Mouse (Mus musculus) skeletal muscle tissue, adult 2 months (tissue): ENCODE results near the gene Ctso.

Experiments
- DNase-seq: peaks from one replicate; pipeline ENCODE4 v3.0.0-alpha.2; 2012; ENCODE audit warnings: low read depth, low spot score

Ctso gene

DNA sequence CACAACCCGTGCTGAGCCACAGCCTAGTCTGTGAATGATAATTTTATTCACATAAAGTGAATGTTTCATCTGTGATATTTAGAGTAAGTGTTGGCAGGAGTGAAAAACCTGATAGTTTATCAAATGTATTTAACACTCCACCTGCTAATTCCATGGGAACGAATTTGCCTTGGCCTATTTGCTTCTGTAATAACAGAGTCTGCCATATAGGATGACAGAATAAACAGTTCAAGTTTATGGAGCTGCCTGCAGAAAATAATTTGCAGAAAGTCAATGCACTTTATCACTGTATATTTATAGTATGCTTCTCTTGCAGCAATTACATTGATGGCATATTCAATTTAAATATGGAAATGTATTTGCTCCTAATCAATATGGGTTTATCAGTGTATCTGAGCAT lies 19.4 kb downstream of the Ctso start:
- DNase-seq: no peak

DNA sequence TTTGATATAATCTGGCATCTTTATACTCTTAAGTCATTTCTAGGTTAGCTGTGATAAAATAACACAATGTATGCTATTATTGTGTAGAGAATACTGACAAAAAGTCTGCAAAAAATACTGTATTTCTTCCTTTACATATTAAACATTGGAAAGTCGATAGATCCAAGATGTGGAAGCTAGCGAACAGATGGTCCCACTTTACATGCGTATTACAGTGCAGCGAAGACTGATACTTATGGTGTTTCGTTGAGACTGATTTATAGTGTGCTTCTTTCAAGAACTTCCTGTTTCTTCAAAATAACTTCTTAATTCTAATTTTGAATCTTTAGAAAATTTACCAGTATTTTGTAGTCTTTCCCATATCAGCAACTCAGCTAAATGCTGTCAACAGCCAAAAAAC lies 25.1 kb downstream of the Ctso start:
- no peak for DNase-seq

DNA sequence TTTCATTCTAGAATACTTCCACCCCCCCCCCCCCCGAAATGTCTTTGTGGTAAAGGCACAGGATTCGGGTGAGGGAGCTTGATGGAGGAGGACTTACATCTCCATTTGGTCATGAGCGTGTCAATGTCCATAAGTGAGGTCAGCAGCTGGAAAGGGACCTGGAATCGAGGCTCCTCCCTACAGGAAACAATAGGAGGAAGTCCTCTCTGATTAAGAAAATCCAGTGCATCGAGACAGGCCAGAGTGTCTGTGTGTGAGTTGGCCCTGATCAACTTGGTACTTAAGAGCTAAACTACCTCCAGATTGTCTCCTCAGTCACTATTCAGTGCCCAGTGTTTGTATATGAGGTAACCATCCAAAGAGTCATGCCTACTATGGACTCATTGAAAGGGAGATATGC lies 28.9 kb downstream of the Ctso start:
- no peak for DNase-seq

DNA sequence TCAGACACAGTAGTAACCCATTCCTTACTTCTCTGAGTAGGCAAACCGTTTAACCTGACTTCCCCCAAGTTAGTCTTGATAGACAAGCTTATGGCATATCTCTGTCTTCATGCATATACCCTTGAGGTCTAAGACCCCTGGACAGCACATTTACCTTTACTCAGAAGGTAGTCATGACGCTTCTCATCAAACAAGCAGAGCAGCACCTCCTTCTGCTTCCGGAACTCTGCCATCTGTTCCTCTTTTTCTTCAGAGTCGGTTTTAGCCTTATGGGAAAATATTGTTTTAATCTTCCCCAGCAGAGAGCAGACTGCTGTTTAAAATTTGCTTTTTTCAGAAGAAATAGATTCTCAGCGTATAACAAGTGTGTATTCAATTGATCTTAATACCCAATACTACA lies 31.4 kb downstream of the Ctso start:
- no peak for DNase-seq

DNA sequence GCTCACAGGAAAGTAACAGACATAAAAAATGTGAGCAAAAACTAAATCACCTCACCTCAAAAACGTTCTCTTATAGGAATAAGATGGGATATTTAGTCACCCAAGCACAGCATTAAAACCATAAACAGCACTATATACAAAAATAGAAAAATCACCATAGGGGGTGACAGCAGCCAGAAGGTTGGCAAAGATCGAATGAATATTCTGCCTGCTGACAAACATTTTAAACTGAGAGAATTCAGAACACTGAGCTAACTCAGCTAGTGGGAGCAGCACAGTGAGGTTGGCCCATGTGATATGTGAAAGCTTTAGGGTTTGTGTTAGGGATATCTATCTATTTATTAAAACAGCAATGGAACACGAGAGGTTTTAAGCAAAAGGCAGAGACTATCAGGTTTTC lies 32.2 kb downstream of the Ctso start:
- DNase-seq: no peak

DNA sequence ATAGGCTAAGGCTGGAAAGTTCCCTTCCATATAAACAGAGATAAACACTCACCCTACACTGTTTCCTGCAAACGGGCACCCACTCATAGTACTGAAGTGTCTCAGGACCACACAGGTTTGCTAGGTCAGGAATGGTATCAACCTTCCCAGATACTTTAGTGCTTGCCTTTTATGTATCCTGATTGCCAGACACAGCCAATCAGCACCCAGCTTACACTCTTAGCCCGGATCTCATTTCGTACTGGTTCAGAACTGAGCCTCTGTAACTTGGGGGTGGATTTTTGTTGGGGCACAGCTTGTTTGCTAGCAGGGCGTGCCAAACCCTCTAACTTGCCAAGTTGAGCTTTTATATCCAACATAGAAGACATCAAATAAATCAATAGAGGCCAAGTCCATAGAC lies 43.2 kb downstream of the Ctso start:
- no peak for DNase-seq

DNA sequence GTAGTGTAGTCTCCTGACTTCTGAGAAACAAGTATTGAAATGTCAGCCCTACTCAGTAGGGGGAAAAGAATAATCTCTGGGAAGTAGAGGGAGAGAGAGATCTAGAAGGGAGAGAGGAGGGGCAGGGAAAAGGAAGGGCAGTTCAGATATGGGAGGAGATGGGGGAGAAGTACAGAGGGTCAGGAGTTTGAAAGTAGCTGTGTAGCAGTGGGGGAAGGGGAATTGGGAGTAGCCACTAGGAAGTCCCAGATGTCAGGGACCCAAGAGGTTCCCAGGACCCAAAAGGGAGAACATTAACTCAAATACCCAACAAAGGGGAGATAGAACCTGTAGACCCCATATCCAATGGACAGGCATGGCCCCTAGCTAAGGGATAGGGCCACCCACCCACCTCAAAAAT lies 43.7 kb downstream of the Ctso start, which contains the start of gene Tdo2:
Gene Tdo2, minus strand, starts transcription at position 101 of the 400 bp plus-strand sequence.
- no peak for DNase-seq

DNA sequence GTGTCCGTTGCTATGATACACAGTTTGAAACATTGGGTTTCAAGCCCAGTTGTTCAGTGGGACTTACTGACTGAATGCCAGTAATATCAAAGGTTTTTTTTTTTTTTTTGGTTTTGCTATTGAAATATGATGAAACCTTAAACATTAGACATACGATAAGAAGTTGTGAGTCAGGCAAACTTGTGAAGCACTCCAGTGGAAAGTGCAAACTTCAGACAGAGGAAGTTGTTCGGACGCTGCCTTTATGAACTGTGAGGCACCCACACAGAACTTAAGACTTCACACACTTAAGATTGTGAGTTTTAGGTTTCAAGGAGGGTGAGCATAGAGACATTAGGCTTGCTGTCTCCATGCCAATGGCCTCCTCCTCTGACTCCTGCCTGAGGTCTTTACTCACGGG lies 49.2 kb downstream of the Ctso start:
- DNase-seq: no peak

DNA sequence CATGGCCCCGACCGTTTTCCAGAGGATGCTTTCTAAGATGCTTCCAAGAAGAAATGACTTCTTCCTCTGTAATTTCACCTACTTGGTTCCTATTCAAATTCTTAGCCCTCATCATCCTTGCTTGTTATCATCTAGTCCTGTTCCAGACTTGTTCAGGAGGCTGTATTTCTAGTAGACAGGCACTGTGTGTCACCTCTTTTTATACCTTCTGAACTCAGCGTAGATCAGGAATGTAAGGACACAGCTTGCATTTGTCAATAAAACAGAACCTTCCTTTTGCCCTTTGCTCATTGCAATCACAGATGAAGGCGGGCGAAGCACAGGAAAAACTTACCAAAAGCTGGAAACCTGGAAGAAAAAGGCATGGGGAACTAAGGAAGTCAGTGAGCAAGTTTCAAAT lies 49.6 kb downstream of the Ctso start, which contains the start of gene Asic5:
Gene Asic5, plus strand, starts transcription at position 301 of the 400 bp plus-strand sequence.
- no peak for DNase-seq

DNA sequence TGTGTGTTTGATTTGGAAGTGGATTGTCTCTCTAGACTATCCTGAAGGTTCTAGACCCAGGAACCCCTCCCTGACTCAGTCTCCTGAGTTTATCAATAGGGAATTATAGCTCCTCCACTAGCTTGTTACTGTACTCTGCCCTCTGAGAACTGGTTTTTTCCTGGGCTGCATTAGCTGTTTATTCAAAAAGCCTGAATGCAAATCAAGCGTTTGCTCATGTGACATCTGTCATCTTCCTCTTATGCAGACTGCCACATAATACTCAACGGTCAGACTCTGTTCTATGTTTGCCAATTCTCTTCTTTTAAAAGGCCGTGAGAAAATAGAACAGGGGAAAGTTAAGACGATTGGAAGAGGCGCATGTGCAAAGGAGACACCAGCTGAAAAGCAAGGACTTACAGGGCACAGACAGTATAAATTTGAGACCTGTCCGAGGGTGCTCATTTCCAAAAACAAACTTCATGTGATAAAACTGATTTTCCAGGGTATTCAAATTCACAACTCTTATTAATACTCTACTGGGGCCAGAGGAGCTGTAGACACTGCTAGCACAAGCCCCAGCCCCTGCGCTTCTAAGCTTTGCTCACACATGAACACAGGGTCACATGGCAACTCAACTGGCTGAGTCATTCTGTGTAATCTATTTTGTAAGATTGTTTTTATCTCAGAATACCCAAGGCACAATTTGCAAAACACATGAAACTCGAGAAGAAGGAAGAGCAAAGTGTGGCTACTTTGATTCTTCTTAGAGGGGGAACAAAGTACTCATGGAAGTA lies 50.9 kb downstream of the Ctso start:
- peak; percentile 35 for DNase-seq

DNA sequence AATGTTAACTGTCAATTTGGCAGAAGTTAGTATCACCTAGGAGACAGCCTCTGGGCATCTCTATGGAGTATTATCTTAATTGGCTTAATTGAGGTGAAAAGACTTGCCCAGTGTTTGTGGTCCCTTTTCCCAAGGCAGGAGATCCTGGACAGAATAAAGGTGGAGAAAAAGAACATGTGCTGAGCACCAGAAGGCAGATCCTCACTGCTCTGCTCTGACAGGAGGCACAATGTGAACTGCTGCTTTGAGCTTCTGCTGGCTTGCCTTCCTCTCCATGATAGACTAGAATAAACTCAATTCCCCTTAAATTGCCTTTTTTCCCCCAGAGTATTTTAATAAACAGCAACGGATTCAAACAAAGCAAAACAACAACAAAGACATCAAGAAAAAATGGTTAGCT lies 52.7 kb downstream of the Ctso start:
- no peak for DNase-seq

DNA sequence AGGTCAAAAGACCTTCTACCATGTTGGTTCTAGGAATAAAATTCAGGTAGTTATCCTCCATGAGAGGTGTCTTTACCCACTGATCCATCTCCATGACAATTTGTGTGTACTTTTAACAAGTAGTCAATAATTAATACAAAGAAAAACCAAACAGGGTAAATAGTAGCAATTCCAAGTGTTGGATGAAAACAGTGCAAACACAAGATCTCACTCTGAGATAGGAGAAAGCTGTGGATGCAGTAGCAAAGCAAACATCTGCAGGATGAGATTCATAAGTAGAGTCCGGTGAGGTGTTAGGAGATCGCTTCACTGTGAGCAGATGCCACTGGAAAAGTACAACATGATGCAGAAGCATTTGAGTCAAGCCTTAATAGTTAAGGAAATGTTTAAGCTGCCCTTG lies 53.7 kb downstream of the Ctso start:
- no peak for DNase-seq

DNA sequence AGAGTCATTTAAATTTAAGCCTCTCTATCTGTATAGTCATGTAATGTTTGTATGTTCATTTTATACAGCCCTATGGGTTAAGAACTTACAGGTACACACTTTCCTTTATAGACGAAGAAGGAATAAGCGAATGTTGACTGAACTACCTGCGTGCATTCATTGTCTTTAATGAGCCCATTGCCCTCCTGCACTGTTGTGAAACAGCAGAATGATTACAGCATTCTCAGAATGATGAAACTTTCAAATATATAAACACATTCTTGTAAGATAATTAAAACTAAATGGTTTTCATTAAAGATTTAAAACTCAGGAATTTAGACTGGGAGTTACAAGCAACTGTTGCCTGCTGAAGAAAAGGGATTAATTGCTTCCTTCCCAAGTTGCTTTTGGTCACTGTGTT lies 55.2 kb downstream of the Ctso start:
- DNase-seq: no peak

DNA sequence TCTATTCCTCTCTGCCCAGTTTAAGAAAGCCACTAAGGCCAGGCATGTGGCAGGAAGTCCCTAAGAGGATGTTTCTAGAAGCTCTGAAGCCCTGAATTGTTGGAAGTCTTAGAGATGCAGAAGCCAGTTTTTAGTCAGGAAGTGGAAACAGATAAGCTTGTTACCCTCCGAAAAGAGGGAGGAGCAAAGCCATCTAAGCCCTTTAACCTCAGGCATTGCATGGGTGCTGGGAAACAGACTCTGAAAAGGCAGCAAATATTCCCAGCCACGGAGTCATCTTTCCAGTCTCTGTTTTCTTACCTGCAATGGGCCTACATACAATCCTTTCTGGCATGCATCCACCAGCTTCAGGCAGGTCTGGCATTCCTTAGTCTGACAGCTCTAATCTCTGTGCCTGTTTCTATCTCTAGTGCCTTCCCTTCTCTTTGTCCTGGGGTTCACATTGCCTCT lies 57.3 kb downstream of the Ctso start:
- DNase-seq: no peak

DNA sequence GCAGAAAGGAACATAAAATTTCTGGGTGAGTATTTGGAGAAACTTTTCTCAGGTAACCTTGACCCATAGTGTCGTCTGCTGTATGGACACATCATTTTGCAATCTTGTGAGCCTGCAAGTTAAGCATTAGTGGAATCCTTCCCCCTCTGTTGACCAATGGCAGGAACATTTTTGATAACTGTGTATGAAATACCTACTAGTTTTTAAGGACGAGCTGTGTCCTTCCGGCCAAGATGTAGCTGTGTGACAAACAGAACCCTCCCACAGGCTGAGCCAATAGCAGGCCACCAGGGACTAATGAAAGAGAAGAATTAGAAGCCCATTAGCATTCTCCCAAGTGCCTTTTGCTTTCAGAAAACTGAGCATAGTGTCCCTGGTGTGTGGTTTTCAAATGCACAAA lies 58.1 kb downstream of the Ctso start:
- no peak for DNase-seq

DNA sequence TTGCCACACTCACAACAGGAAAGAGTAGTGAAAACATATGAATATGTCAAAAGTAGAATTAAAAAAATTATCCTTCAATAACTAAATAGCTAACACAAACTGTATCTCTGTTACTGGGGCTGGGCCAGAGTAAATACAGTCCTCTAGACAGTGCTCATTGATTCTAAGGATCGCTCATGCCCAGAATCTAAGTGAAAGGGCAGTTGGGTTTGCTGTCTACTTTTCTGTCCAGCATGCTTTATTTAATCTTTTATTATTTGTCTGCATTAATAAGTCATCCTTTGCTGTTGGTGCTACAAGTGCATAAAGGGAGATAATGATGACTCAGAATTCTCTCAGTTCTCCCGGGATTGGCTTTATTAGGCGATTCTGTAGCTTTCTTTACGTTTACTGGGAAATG lies 63.0 kb downstream of the Ctso start:
- no peak for DNase-seq

DNA sequence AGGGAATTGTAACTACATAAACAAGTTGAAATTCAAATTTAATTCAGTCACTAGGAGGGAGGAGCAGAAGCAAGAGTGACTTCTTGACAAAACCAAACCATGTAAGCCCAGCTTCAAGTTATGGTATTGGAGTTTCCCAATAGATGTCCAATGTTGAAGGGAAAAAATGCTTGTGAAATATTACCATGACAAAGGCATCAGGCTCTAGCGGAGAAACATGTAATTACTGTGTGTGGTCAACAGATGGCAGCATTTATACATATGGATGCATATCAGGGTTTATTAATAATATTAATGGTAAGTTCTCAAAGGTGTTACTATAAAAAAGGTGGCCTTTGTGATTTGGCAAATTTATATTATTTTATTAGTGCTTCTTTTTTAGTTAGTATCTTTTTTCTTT lies 63.6 kb downstream of the Ctso start:
- no peak for DNase-seq
